Mouse (Mus musculus): Measurements from ENCODE around the gene Efcab6. TPM values are rescaled to one million over a fixed set of nuclear protein-coding genes. Genes with fewer than 3 reads are reported as not detected.

Efcab6 gene
- polyA plus RNA-seq, 1 experiment = not detected

- Histone ChIP-seq H3K4me1 (ENCODE audit: control insufficient read depth, insufficient read depth, low read length) (no peaks in the 10 kb centered on the region), H3K4me3 (ENCODE audit: insufficient read depth, low read length) (no peak overlapping the region), H3K27ac (ENCODE audit: insufficient read depth, low read length) (no peak overlapping the region)
- TF ChIP-seq CTCF (IDR thresholded peaks at IDR 0.05; ENCODE audit: borderline replicate concordance, insufficient read depth, low read length) = no peak
These were observed 75.9 kb downstream of the Efcab6 start for GRCm38 (mm10) chr15:83989241-83989640.

- no peaks in the 10 kb centered on the region for H3K4me1 ChIP-seq (ENCODE audit: control insufficient read depth, insufficient read depth, low read length)
- H3K4me3 ChIP-seq (ENCODE audit: insufficient read depth, low read length) = no peak overlapping the region
- TF ChIP-seq CTCF (IDR thresholded peaks at IDR 0.05; ENCODE audit: borderline replicate concordance, insufficient read depth, low read length) = no peak
- no peak overlapping the region for H3K27ac ChIP-seq (ENCODE audit: insufficient read depth, low read length)
These were observed 77.1 kb downstream of the Efcab6 start for GRCm38 (mm10) chr15:83988087-83988486.

GRCm38 (mm10) chr15:83982186-83982936 is 82.8 kb downstream of the Efcab6 start:
- Histone ChIP-seq H3K4me1 (ENCODE audit: control insufficient read depth, insufficient read depth, low read length) (no peaks in the 10 kb centered on the region), H3K27ac (ENCODE audit: insufficient read depth, low read length) (no peak overlapping the region), H3K4me3 (ENCODE audit: insufficient read depth, low read length) (no peak overlapping the region)
- no peak for TF ChIP-seq CTCF (IDR thresholded peaks at IDR 0.05; ENCODE audit: borderline replicate concordance, insufficient read depth, low read length)
- no peak for TF ChIP-seq POLR2A (IDR thresholded peaks at IDR 0.05; ENCODE audit: low read depth, low read length)

- H3K4me1 ChIP-seq (ENCODE audit: control insufficient read depth, insufficient read depth, low read length) = no peaks in the 10 kb centered on the region
- H3K4me3 ChIP-seq (ENCODE audit: insufficient read depth, low read length) = no peak overlapping the region
- TF ChIP-seq CTCF (IDR thresholded peaks at IDR 0.05; ENCODE audit: borderline replicate concordance, insufficient read depth, low read length) (no peak), POLR2A (IDR thresholded peaks at IDR 0.05; ENCODE audit: low read depth, low read length) (no peak)
- H3K27ac ChIP-seq (ENCODE audit: insufficient read depth, low read length) = no peak overlapping the region
These were observed 86.3 kb downstream of the Efcab6 start for GRCm38 (mm10) chr15:83978865-83979264.

GRCm38 (mm10) chr15:83977108-83977507 is 88.1 kb downstream of the Efcab6 start:
- Histone ChIP-seq H3K4me1 (ENCODE audit: control insufficient read depth, insufficient read depth, low read length) (no peaks in the 10 kb centered on the region), H3K4me3 (ENCODE audit: insufficient read depth, low read length) (no peak overlapping the region), H3K27ac (ENCODE audit: insufficient read depth, low read length) (no peak overlapping the region)
- TF ChIP-seq CTCF (IDR thresholded peaks at IDR 0.05; ENCODE audit: borderline replicate concordance, insufficient read depth, low read length) (no peak), POLR2A (IDR thresholded peaks at IDR 0.05; ENCODE audit: low read depth, low read length) (no peak)

- Histone ChIP-seq H3K4me1 (ENCODE audit: control insufficient read depth, insufficient read depth, low read length) (no peaks in the 10 kb centered on the region), H3K4me3 (ENCODE audit: insufficient read depth, low read length) (no peak overlapping the region), H3K27ac (ENCODE audit: insufficient read depth, low read length) (no peak overlapping the region)
- no peak for TF ChIP-seq POLR2A (IDR thresholded peaks at IDR 0.05; ENCODE audit: low read depth, low read length)
- no peak for TF ChIP-seq CTCF (IDR thresholded peaks at IDR 0.05; ENCODE audit: borderline replicate concordance, insufficient read depth, low read length)
These were observed 93.0 kb downstream of the Efcab6 start for GRCm38 (mm10) chr15:83972206-83972605.

GRCm38 (mm10) chr15:83967802-83968201 is 97.4 kb downstream of the Efcab6 start:
- Histone ChIP-seq H3K27ac (ENCODE audit: insufficient read depth, low read length) (no peak overlapping the region), H3K4me1 (ENCODE audit: control insufficient read depth, insufficient read depth, low read length) (no peaks in the 10 kb centered on the region), H3K4me3 (ENCODE audit: insufficient read depth, low read length) (no peak overlapping the region)
- TF ChIP-seq POLR2A (IDR thresholded peaks at IDR 0.05; ENCODE audit: low read depth, low read length) (no peak), CTCF (IDR thresholded peaks at IDR 0.05; ENCODE audit: borderline replicate concordance, insufficient read depth, low read length) (no peak)

GRCm38 (mm10) chr15:83965126-83965525 is 100.1 kb downstream of the Efcab6 start:
- H3K27ac ChIP-seq (ENCODE audit: insufficient read depth, low read length) = no peak overlapping the region
- no peak overlapping the region for H3K4me3 ChIP-seq (ENCODE audit: insufficient read depth, low read length)
- TF ChIP-seq CTCF (IDR thresholded peaks at IDR 0.05; ENCODE audit: borderline replicate concordance, insufficient read depth, low read length) = no peak
- TF ChIP-seq POLR2A (IDR thresholded peaks at IDR 0.05; ENCODE audit: low read depth, low read length) = no peak
- no peaks in the 10 kb centered on the region for H3K4me1 ChIP-seq (ENCODE audit: control insufficient read depth, insufficient read depth, low read length)

GRCm38 (mm10) chr15:83958376-83958775 is 106.8 kb downstream of the Efcab6 start:
- H3K4me1 ChIP-seq (ENCODE audit: control insufficient read depth, insufficient read depth, low read length) = no peaks in the 10 kb centered on the region
- TF ChIP-seq POLR2A (IDR thresholded peaks at IDR 0.05; ENCODE audit: low read depth, low read length) (no peak), CTCF (IDR thresholded peaks at IDR 0.05; ENCODE audit: borderline replicate concordance, insufficient read depth, low read length) (no peak)
- no peak overlapping the region for H3K4me3 ChIP-seq (ENCODE audit: insufficient read depth, low read length)
- no peak overlapping the region for H3K27ac ChIP-seq (ENCODE audit: insufficient read depth, low read length)

GRCm38 (mm10) chr15:83956996-83957395 is 108.2 kb downstream of the Efcab6 start:
- no peak overlapping the region for H3K27ac ChIP-seq (ENCODE audit: insufficient read depth, low read length)
- no peaks in the 10 kb centered on the region for H3K4me1 ChIP-seq (ENCODE audit: control insufficient read depth, insufficient read depth, low read length)
- no peak overlapping the region for H3K4me3 ChIP-seq (ENCODE audit: insufficient read depth, low read length)
- TF ChIP-seq CTCF (IDR thresholded peaks at IDR 0.05; ENCODE audit: borderline replicate concordance, insufficient read depth, low read length) (no peak), POLR2A (IDR thresholded peaks at IDR 0.05; ENCODE audit: low read depth, low read length) (no peak)

Measured in embryonic fibroblast, embryonic 13.5 days (primary cell).